Mouse (Mus musculus) hindbrain, embryonic 10.5 days (tissue): ENCODE measurements around the gene Map9. TPM values are rescaled to one million over a fixed set of nuclear protein-coding genes. Genes with fewer than 3 reads are reported as not detected.
"Not testable (repeated sequence)": the region's sequence is repeated elsewhere in the genome, so short reads cannot be mapped to it uniquely, and the experiment has no call there.

ENCODE experiments used
- DNase-seq: peaks from one replicate; pipeline ENCODE4 v3.0.0-alpha.2; 2017; ENCODE audit warnings: low spot score
- H3K27ac ChIP-seq: fragments of 300-500 bp; sonication (generic); 2 replicates; pipeline ENCODE4 v1.5.1; 2016; ENCODE audit warnings: mild to moderate bottlenecking, moderate library complexity
- H3K27me3 ChIP-seq: fragments of 300-500 bp; sonication (generic); 2 replicates; pipeline ENCODE4 v1.6.1; 2016; ENCODE audit warnings: mild to moderate bottlenecking; ENCODE audit not compliant: poor library complexity, insufficient read depth, severe bottlenecking
- H3K36me3 ChIP-seq: fragments of 300-500 bp; sonication (generic); 2 replicates; pipeline ENCODE4 v1.6.1; 2016; ENCODE audit warnings: mild to moderate bottlenecking, moderate library complexity
- H3K4me1 ChIP-seq: fragments of 300-500 bp; sonication (generic); replicated peaks from 2 replicates; pipeline ENCODE4 v1.6.1; 2016; ENCODE audit warnings: mild to moderate bottlenecking
- H3K4me3 ChIP-seq: fragments of 300-500 bp; sonication (generic); 2 replicates; pipeline ENCODE4 v1.5.1; 2016; ENCODE audit warnings: mild to moderate bottlenecking, moderate library complexity
- H3K9me3 ChIP-seq: fragments of 300-500 bp; sonication (generic); 2 replicates; pipeline ENCODE4 v1.6.1; 2016; ENCODE audit warnings: mild to moderate bottlenecking, moderate library complexity
- WGBS: fragments of 180-500 bp; shearing (Covaris S2); methylation state at CpG from one replicate; pipeline ENCODE4 v1.1.7; 2016; 5-methylcytosine and 5-hydroxymethylcytosine counted together
- polyA plus RNA-seq: library from polyadenylated mRNA; unstranded; fragments of >200 nt; fragmentation: Nextera tagmentation; extraction: Ambion mirVana; gene quantifications from 2 replicates; pipeline ENCODE4 v1.2.1, GENCODE M21; 2016

Map9 gene
- polyA plus RNA-seq = 6.9 TPM in 2 replicates

- H3K4me3 ChIP-seq = peak within 1 kb of the TSS; percentile 80
- H3K27ac ChIP-seq = peak within 1 kb of the TSS; percentile 85
- H3K27me3 ChIP-seq = no peaks in the 10 kb centered on the region
- no peaks in the 10 kb centered on the region for H3K9me3 ChIP-seq
- peaks cover 10% of the 10 kb centered on the region; the same call in 1 of the 2 replicates for H3K4me1 ChIP-seq
- peak; percentile 98 for DNase-seq
- H3K36me3 ChIP-seq = peaks cover 10% of the 10 kb centered on the region
- WGBS = under 1% methylated on average over 54 of the region's 54 CpGs
Observed at GRCm38 (mm10) chr3:82357797-82358524, at the start of gene Map9. Map9 (plus strand) TSS chr3:82358044.

- no peak for DNase-seq
- Histone ChIP-seq H3K4me1 (no peaks in the 10 kb centered on the region), H3K9me3 (no peaks in the 10 kb centered on the region), H3K27me3 (no peaks in the 10 kb centered on the region), H3K36me3 (no peaks in the 10 kb centered on the region), H3K27ac (no peak overlapping the region), H3K4me3 (no peak overlapping the region)
- 92% methylated on average over 4 of the region's 4 CpGs for WGBS
Observed at GRCm38 (mm10) chr3:82315728-82316127, 42.1 kb upstream of the Map9 start.

GRCm38 (mm10) chr3:82326736-82327135, 31.1 kb upstream of the Map9 start:
- H3K27me3 ChIP-seq, DNase-seq, H3K9me3 ChIP-seq, H3K4me3 ChIP-seq, H3K36me3 ChIP-seq, H3K4me1 ChIP-seq, H3K27ac ChIP-seq: not testable (repeated sequence)
- WGBS = 93% methylated on average over 1 of the region's 1 CpGs

- 92% methylated on average over 1 of the region's 1 CpGs for WGBS
- no peaks in the 10 kb centered on the region for H3K9me3 ChIP-seq
- no peak overlapping the region for H3K27ac ChIP-seq
- no peak overlapping the region for H3K4me3 ChIP-seq
- no peaks in the 10 kb centered on the region for H3K27me3 ChIP-seq
- no peak for DNase-seq
- H3K4me1 ChIP-seq = no peaks in the 10 kb centered on the region
- no peaks in the 10 kb centered on the region for H3K36me3 ChIP-seq
Observed at GRCm38 (mm10) chr3:82332067-82332466, 25.8 kb upstream of the Map9 start.

GRCm38 (mm10) chr3:82332536-82332935, 25.3 kb upstream of the Map9 start:
- no peak overlapping the region for H3K27ac ChIP-seq
- no peak for DNase-seq
- H3K4me1 ChIP-seq = no peaks in the 10 kb centered on the region
- H3K36me3 ChIP-seq = no peaks in the 10 kb centered on the region
- H3K27me3 ChIP-seq = no peaks in the 10 kb centered on the region
- 94% methylated on average over 4 of the region's 4 CpGs for WGBS
- H3K9me3 ChIP-seq = no peaks in the 10 kb centered on the region
- no peak overlapping the region for H3K4me3 ChIP-seq

GRCm38 (mm10) chr3:82333128-82333969, 24.5 kb upstream of the Map9 start:
- H3K9me3 ChIP-seq = no peaks in the 10 kb centered on the region
- DNase-seq = peak; percentile 69
- 10% methylated on average over 16 of the region's 16 CpGs for WGBS
- H3K4me1 ChIP-seq = no peaks in the 10 kb centered on the region
- H3K27me3 ChIP-seq = no peaks in the 10 kb centered on the region
- H3K36me3 ChIP-seq = no peaks in the 10 kb centered on the region
- peak overlapping the region; percentile 45 for H3K4me3 ChIP-seq
- peak overlapping the region; percentile 79 for H3K27ac ChIP-seq

GRCm38 (mm10) chr3:82340111-82340510, 17.7 kb upstream of the Map9 start:
- Histone ChIP-seq H3K27me3 (no peaks in the 10 kb centered on the region), H3K36me3 (no peaks in the 10 kb centered on the region), H3K4me3 (no peak overlapping the region), H3K9me3 (no peaks in the 10 kb centered on the region), H3K27ac (no peak overlapping the region), H3K4me1 (no peaks in the 10 kb centered on the region)
- no peak for DNase-seq
- 80% methylated on average over 10 of the region's 10 CpGs for WGBS

- no peak overlapping the region for H3K4me3 ChIP-seq
- no peak for DNase-seq
- WGBS = 78% methylated on average over 2 of the region's 2 CpGs
- no peak overlapping the region for H3K27ac ChIP-seq
- no peaks in the 10 kb centered on the region for H3K9me3 ChIP-seq
- no peaks in the 10 kb centered on the region for H3K4me1 ChIP-seq
- no peaks in the 10 kb centered on the region for H3K27me3 ChIP-seq
- H3K36me3 ChIP-seq = no peaks in the 10 kb centered on the region
Observed at GRCm38 (mm10) chr3:82348277-82348860, 9.5 kb upstream of the Map9 start.

GRCm38 (mm10) chr3:82350321-82350720, 7.5 kb upstream of the Map9 start:
- Histone ChIP-seq H3K4me1 (no peaks in the 10 kb centered on the region), H3K36me3 (no peaks in the 10 kb centered on the region), H3K27ac (no peak overlapping the region), H3K4me3 (no peak overlapping the region), H3K27me3 (no peaks in the 10 kb centered on the region), H3K9me3 (no peaks in the 10 kb centered on the region)
- DNase-seq = no peak
- WGBS = 44% methylated on average over 2 of the region's 2 CpGs

- DNase-seq = no peak
- Histone ChIP-seq H3K4me1 (peaks cover 10% of the 10 kb centered on the region; the same call in 1 of the 2 replicates), H3K27ac (peak overlapping the region; percentile 85), H3K27me3 (no peaks in the 10 kb centered on the region), H3K4me3 (peak overlapping the region; percentile 80), H3K9me3 (no peaks in the 10 kb centered on the region), H3K36me3 (peaks cover 10% of the 10 kb centered on the region)
- WGBS = 8% methylated on average over 5 of the region's 5 CpGs
Observed at GRCm38 (mm10) chr3:82357340-82357739, 504 bp upstream of the Map9 start.

- no peaks in the 10 kb centered on the region for H3K27me3 ChIP-seq
- WGBS = 85% methylated on average over 8 of the region's 8 CpGs
- H3K4me1 ChIP-seq = peaks cover 10% of the 10 kb centered on the region; the same call in 1 of the 2 replicates
- H3K36me3 ChIP-seq = peaks cover 18% of the 10 kb centered on the region
- H3K4me3 ChIP-seq = no peak overlapping the region
- H3K9me3 ChIP-seq = no peaks in the 10 kb centered on the region
- no peak overlapping the region for H3K27ac ChIP-seq
- DNase-seq = no peak
Observed at GRCm38 (mm10) chr3:82359036-82359435, 1.2 kb downstream of the Map9 start.

- Histone ChIP-seq H3K4me1 (peaks cover 10% of the 10 kb centered on the region; the same call in 1 of the 2 replicates), H3K36me3 (peaks cover 28% of the 10 kb centered on the region), H3K27ac (no peak overlapping the region), H3K27me3 (no peaks in the 10 kb centered on the region), H3K9me3 (no peaks in the 10 kb centered on the region), H3K4me3 (no peak overlapping the region)
- DNase-seq = peak; percentile 26
- WGBS = 49% methylated on average over 4 of the region's 4 CpGs
Observed at GRCm38 (mm10) chr3:82362452-82362851, 4.6 kb downstream of the Map9 start.

- Histone ChIP-seq H3K27ac (no peak overlapping the region), H3K4me3 (no peak overlapping the region), H3K9me3 (no peaks in the 10 kb centered on the region), H3K36me3 (peaks cover 33% of the 10 kb centered on the region), H3K4me1 (no peaks in the 10 kb centered on the region), H3K27me3 (no peaks in the 10 kb centered on the region)
- WGBS = 88% methylated on average over 8 of the region's 8 CpGs
- no peak for DNase-seq
Observed at GRCm38 (mm10) chr3:82364505-82364904, 6.7 kb downstream of the Map9 start.
